Mouse (Mus musculus): ENCODE data around the gene Agbl1.

GRCm38 (mm10) chr7:76371269-76371668 lies 141.6 kb downstream of the Agbl1 start:
- TF ChIP-seq CTCF (IDR thresholded peaks at IDR 0.05; ENCODE audit: insufficient read depth, low read length) (no peak), POLR2A (IDR thresholded peaks at IDR 0.05; ENCODE audit: borderline replicate concordance, extremely low read depth, low read depth, low read length) (no peak)
